Comparison of ENCODE assay signal across 8 mouse cellular contexts in the genomic region with DNA sequence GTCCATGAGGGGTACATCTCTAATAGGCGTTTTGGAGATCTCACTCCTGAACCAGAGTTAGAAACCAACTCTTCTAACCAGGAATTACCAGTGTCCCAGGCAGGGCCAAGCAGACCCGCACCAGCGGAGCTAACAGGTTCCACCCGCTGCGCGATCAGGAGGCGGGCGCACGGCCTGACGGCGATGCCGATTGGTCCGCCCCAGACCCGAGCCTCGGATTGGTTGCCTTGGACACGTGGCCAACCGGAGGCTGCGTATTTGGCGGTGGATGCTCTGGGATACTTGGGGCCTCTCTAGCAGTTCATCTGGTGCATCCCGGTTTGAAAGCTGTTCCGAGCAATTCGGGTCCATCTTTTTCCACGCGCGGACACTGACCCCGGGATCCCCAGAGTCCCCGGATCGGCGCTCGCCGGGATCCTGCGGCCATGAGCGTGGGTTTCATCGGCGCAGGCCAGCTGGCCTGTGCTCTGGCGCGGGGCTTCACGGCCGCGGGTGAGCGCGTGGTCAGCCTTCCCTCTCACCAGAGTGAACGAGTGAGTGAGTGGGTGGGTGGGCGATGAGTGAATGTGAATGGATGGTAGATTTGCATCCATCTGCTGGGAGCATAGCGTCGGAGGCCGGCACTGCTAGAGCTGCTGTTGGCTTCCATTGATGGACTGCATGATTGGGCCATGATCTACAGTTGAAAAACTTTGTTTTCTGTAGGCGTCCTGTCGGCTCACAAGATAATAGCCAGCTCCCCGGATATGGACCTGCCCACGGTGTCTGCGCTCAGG. TPM values are rescaled to one million over a fixed set of nuclear protein-coding genes. Genes with fewer than 3 reads are reported as not detected.
DNase-seq lines count a peak whose midpoint lies in the region; ATAC-seq and TF ChIP-seq lines count a peak whose summit lies in the region.

Pycr2 (plus strand) TSS at position 255 of the 776 bp plus-strand sequence.

- peaks cover 30% of the 10 kb centered on the region for H3K36me3 ChIP-seq in forebrain, embryonic 14.5 days (ENCODE audit: control insufficient read depth, insufficient read depth, low read length)

- peak within 1 kb of the TSS; percentile 95 for H3K9ac ChIP-seq in forebrain, embryonic 14.5 days (ENCODE audit: low read length)

- peak; percentile 99 for ATAC-seq in forebrain, embryonic 14.5 days
- peak; percentile 95 for ATAC-seq in neutrophil, adult 5-6 weeks (ENCODE audit: extremely low read depth, insufficient number of reproducible peaks, low FRiP score, poor library complexity, severe bottlenecking)

- no peaks in the 10 kb centered on the region for H3K9me3 ChIP-seq in forebrain, embryonic 14.5 days (replicated peaks; ENCODE audit: control insufficient read depth, low read length)

- H3K27ac ChIP-seq in forebrain, embryonic 14.5 days (ENCODE audit: low read depth, low read length): peak within 1 kb of the TSS; percentile 77; the same call in 1 of the 2 replicates

- WGBS in forebrain, embryonic 14.5 days: 0% methylated on average over 52 of the region's 52 CpGs
- WGBS in lung, adult 2 months: under 1% methylated on average over 52 of the region's 52 CpGs

- TF ChIP-seq CTCF in lung, adult 2 months (IDR thresholded peaks at IDR 0.05; ENCODE audit: insufficient read depth, low read length): no peak

- H3K4me2 ChIP-seq in forebrain, embryonic 14.5 days (ENCODE audit: low read length): peak within 1 kb of the TSS; percentile 88

- peak within 1 kb of the TSS; percentile 86 for H3K4me3 ChIP-seq in forebrain, embryonic 14.5 days (ENCODE audit: low read depth, low read length)
- H3K4me3 ChIP-seq in lung, adult 2 months (replicated peaks; ENCODE audit: extremely low read depth, low read depth, low read length): peak within 1 kb of the TSS; percentile 75

- intact Hi-C loops in heart, postnatal 14 days (cut with DNase I): loop anchor here (2.0 kb wide), 1 partner anchor 41 kb away; no protein-coding TSS in a partner anchor

- peak; percentile 97 for DNase-seq in ES-CJ7 (ENCODE audit: low read depth, low spot score)
- peak; percentile 89 for DNase-seq in cerebellum, adult 11 months
- DNase-seq in forebrain, embryonic 14.5 days (ENCODE audit: low spot score): peak; percentile 98
- DNase-seq in heart, postnatal 14 days: peak; percentile 94
- peak; percentile 92 to 96 for DNase-seq in layer of hippocampus, adult 18-20 months (ENCODE audit: low spot score in 2 of 2)
- DNase-seq in lung, adult 2 months: peak; percentile 89
- peak; percentile 90 to 92 for DNase-seq in thymus, adult 18-20 months

- peak; percentile 86 for TF ChIP-seq POLR2A in lung, adult 2 months (IDR thresholded peaks at IDR 0.05; ENCODE audit: borderline replicate concordance, extremely low read depth, low read depth, low read length)

- H3K27me3 ChIP-seq in forebrain, embryonic 14.5 days (replicated peaks; ENCODE audit: control insufficient read depth, insufficient read depth, low read length): no peaks in the 10 kb centered on the region

- H3K4me1 ChIP-seq in forebrain, embryonic 14.5 days (ENCODE audit: control insufficient read depth, insufficient read depth, low read length): peaks cover 9% of the 10 kb centered on the region
- H3K4me1 ChIP-seq in lung, adult 2 months (ENCODE audit: control insufficient read depth, insufficient read depth, low read length): 0 out of 2 replicates have a peak, but pooled peaks cover 7% of the 10 kb centered on the region

RNA-seq across cellular contexts. Expression of gene Pycr2, which starts in this region (rescaled TPM):
- polyA plus RNA-seq in forebrain, embryonic 14.5 days (2014; fragmentation: Nextera tagmentation; extraction: Ambion mirVana): 83.2 and 94.0 TPM in 2 replicates
- 10 to 100 TPM; 14.8 to 15.1 TPM for total RNA-seq in heart, postnatal 14 days (2021)
- total RNA-seq in layer of hippocampus, adult 18-20 months (2021): 10 to 100 TPM; 44.0 to 44.1 TPM
- 36.7 and 43.8 TPM in 2 replicates for polyA plus RNA-seq in lung, adult 2 months (2012; rRNA removed)
- 16.7 and 19.3 TPM in 2 replicates for total RNA-seq in neutrophil, adult 5-6 weeks (2017)

Comparison
In these comparisons a context has a peak if more than half of its experiments do, and no peak if none do; other contexts are left out.
1. Peak in every context shown above with its lines: DNase-seq, ATAC-seq, H3K4me3 ChIP-seq and H3K27ac ChIP-seq.